Mouse (Mus musculus): ENCODE data around the gene Serpina11. TPM values are rescaled to one million over a fixed set of nuclear protein-coding genes. Genes with fewer than 3 reads are reported as not detected.

Gene Serpina11
- polyA plus RNA-seq (2012; rRNA removed), result not detected in 2 replicates

DNA sequence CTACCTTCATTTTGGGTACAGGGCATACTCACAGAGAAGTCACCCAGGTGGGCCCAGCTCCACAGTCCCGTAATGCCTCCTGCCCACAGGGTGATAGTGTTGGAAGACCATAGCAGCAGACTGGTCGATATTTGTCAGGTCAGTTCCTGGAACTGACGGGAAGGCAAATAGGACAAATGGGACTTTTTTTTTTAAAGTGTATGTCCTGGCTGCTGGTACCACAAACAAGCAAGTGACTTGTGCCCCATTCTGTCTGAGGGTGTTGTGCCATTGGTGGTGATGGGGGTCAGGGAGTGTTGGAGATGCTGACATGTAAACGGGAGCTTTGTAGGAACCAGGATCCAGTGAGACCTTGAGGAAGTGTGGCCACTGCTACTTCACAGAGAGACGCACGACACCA, at the start of gene Serpina11:
Gene Serpina11, minus strand, starts transcription at position 101 of the 400 bp plus-strand sequence.
- no peak for DNase-seq (ENCODE audit: extremely low spot score in 1 of 2, low spot score in 1 of 2)

- DNase-seq (ENCODE audit: extremely low spot score in 1 of 2, low spot score in 1 of 2), result no peak
Measured at GRCm38 (mm10) chr12:104038181-104038580, 48.4 kb upstream of the Serpina11 start.

GRCm38 (mm10) chr12:104033752-104034151, 44.0 kb upstream of the Serpina11 start:
- DNase-seq (ENCODE audit: extremely low spot score in 1 of 2, low spot score in 1 of 2), result no peak

DNA sequence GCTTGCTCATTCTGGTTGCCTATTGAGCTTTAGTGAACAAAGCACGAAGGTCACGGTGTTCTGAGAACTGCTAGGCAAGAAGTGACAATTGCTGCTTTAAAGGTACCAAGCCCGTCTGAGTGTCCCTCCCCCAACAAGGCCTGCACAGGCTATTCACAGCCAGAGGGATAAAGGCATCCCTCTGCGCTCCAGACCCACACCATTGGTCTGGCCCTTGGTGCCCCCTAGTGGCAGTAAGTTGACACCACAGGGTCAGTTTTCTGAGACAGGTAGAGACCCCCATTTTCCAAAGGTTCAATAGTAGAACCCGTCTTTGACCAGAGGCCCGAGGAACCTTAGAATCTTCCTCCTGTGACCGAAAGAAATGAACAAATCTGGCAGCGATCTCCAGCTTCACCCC, 40.2 kb upstream of the Serpina11 start:
- DNase-seq (ENCODE audit: extremely low spot score in 1 of 2, low spot score in 1 of 2), result peak in 1 of 2 experiments; percentile 16

DNA sequence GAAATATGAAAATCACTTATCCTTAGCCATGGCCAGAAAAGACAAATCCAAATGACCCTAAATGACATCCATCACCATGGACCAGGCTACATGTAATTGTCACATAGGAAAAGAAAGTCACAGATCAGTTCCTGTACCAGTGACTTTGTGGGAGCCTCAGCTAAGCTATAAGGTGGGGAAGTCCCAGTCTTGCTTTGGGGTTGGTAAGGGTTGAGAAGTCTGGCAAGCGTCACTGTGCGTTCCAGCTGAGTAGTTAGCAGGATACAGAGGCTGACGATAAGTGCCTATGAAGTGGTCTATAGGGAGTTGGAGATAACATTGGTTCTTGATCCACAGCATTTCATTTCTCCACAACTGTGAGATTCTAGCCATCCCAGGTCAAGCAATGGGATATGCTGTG, 25.5 kb upstream of the Serpina11 start:
- DNase-seq (ENCODE audit: extremely low spot score in 1 of 2, low spot score in 1 of 2), result no peak

DNA sequence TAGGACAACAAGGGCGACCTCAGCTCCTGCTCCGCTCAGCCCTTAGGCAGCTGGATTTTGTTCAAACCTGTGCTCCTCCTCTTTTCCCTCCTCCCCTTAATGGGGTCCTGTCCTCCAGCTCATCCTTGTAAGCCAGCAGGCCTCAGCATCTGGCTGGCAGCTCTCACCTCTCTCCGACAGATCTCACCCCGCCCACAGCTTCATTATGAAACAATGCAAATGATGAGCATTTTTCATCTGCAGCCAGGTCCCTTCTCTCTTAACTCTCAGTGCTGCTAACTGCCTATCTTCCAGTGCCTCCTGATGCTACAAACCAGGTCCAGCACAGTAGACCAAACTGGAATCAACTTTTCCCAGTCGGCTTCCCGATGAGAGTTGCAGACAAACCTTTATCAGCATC, 23.9 kb upstream of the Serpina11 start, which contains the start of gene Serpina9:
Gene Serpina9, minus strand, starts transcription at position 136 of the 400 bp plus-strand sequence.
- DNase-seq (ENCODE audit: extremely low spot score in 1 of 2, low spot score in 1 of 2), result peak in 1 of 2 experiments; percentile 54

DNA sequence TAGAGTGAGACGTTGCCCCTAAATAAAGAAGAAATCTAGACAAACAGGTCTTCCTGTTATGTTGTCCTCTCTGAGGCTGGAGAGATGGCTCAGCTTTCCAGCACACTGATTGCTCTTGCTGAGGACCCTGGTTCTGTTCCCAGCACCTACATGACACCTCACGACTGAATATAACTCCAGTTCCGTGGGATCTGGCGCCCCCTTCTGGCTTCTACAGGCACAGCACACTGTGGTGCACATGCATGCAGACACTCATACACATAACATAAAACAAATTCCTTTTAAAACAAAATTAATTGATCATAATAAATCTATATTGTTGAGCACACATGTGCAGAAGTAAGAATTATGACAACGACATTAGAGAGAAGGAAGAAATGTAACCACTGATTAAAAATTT, 14.9 kb upstream of the Serpina11 start:
- no peak for DNase-seq (ENCODE audit: extremely low spot score in 1 of 2, low spot score in 1 of 2)

- no peak for DNase-seq (ENCODE audit: extremely low spot score in 1 of 2, low spot score in 1 of 2)
Measured at GRCm38 (mm10) chr12:104003238-104003612, 13.5 kb upstream of the Serpina11 start.

DNA sequence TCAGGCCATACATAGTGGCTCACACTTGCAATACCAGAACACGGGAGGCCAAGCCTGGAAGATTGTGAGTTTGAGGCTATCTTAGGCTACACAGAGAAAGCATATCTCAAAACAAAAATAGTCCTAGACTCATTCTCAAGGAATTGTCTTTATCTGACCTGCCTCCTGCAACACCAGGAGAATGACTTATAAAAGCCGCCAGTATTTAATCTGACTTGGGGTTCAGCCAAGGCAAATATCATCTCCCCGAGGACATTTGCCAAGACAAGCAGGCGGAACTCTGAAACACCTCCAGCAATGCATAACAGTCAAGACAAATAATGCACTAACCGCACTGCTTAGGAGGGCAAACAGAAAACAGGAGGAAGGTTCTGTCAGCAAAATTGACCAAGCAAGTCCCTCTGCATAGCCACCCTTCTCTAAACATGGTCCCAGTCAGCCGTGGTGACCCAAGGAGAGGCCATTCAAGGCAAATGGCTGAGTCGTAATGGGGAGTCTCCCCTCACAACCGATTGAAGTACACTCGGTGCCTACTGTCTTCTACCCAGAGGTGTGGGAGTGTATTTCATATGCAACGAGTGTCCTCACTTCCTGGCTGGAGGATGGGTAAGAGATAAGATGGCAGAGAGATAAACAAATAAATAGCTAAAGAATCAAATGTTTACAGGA, 12.9 kb upstream of the Serpina11 start:
- DNase-seq (ENCODE audit: extremely low spot score in 1 of 2, low spot score in 1 of 2), result no peak

- DNase-seq (ENCODE audit: extremely low spot score in 1 of 2, low spot score in 1 of 2), result no peak
Measured at GRCm38 (mm10) chr12:104000594-104000993, 10.8 kb upstream of the Serpina11 start.

GRCm38 (mm10) chr12:103999611-104000010, 9.9 kb upstream of the Serpina11 start:
- peak in 1 of 2 experiments; percentile 41 for DNase-seq (ENCODE audit: extremely low spot score in 1 of 2, low spot score in 1 of 2)

GRCm38 (mm10) chr12:103996513-103996912, 6.8 kb upstream of the Serpina11 start:
- DNase-seq (ENCODE audit: extremely low spot score in 1 of 2, low spot score in 1 of 2), result no peak

DNA sequence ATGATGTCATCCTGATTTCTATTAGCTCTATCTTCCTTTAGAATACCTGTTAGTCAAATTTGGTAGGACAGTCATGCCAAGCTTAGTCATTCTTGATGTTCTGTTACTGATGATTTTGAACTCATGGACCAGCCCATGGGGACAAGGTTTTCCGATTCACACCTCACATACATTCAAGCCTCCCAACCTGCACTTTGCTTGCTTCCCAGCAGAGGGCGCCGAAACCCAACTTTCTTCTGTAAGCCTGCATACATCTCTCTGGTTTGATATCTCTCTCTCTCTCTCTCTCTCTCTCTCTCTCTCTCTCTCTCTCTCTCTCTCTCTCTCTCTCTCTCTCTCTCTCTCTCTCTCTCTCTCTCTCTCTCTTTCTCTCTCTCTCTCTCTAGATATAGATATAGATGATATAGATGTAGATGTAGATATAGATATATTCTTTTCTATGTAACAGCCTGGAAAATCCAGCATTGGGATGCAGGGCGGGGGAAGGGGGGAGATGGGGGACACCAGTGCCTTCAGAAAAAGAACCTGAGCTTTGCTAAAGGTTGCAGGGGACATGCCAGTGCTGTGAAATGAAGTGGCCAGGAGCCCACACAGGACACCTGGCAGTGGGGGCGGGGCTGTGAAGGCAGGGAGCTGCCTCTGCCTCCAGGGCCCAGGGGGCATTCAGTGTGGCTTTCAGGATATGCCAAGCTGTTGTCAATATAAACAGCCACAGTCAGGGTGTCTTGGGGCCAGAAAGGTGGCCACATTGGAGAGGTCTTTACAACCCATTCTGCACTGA, 5.7 kb upstream of the Serpina11 start:
- DNase-seq (ENCODE audit: extremely low spot score in 1 of 2, low spot score in 1 of 2), result peak; percentile 65 to 93

DNA sequence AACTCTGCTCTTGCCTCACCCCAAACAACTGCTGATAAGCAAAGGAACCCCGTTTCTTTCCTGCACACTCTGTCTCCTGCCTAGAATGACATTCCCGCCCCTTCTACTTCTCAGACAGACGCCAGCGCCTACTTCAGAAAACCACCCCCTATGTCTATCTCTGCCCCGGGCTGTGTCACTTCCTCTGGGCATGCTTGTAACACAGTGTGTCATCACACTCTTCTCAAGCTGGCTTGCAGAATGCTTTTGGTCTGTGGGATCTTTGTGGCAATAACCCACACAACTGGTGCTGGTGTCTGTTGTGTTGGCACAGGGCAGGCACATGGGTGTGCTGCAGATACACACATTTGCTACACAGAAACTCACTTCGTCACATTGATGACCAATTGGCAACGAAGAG, 3.2 kb upstream of the Serpina11 start:
- DNase-seq (ENCODE audit: extremely low spot score in 1 of 2, low spot score in 1 of 2), result peak; percentile 22 to 70

GRCm38 (mm10) chr12:103989514-103989767, 316 bp downstream of the Serpina11 start:
- DNase-seq (ENCODE audit: extremely low spot score in 1 of 2, low spot score in 1 of 2), result no peak

DNA sequence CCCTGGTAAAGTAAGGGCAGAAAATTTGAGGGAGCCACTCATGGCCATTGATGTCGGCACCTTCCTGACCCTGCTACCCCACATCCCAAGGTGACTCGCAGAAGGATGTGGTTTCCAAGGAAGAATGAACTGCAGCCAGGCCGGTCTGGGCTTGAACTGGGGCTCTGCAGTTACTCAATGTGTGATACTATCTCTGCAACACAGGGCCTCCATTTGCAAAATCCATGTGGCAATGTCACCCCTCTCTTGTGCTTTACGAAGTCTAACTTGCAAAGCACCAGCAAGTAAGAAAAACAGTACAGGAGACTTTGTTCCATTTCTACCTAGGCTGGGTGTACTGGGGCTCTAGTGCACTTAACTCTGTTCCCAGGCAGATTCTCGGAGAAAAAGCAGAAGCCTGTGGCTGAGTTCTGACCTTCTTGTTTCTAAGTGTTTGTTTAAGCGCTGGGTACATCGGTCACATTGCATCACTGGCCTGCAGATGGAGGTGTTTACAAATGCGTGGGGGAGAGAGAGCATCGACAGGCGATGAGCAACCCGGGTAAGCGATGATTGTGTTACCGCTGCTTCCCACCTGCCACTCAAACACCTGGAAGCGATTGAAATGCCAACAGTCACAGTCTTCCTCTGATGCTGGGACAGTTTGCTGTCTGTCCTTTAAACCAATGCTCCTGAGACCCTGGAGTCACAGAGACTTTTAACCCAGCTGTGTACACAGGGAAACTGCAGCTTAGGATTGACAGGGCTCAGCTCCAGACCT, 823 bp downstream of the Serpina11 start:
- DNase-seq (ENCODE audit: extremely low spot score in 1 of 2, low spot score in 1 of 2), result no peak

GRCm38 (mm10) chr12:103985868-103986267, 3.9 kb downstream of the Serpina11 start:
- no peak for DNase-seq (ENCODE audit: extremely low spot score in 1 of 2, low spot score in 1 of 2)

GRCm38 (mm10) chr12:103984935-103985334, 4.8 kb downstream of the Serpina11 start:
- peak in 1 of 2 experiments; percentile 84 for DNase-seq (ENCODE audit: extremely low spot score in 1 of 2, low spot score in 1 of 2)

- no peak for DNase-seq (ENCODE audit: extremely low spot score in 1 of 2, low spot score in 1 of 2)
Measured at GRCm38 (mm10) chr12:103981646-103982360, 8.0 kb downstream of the Serpina11 start.

DNA sequence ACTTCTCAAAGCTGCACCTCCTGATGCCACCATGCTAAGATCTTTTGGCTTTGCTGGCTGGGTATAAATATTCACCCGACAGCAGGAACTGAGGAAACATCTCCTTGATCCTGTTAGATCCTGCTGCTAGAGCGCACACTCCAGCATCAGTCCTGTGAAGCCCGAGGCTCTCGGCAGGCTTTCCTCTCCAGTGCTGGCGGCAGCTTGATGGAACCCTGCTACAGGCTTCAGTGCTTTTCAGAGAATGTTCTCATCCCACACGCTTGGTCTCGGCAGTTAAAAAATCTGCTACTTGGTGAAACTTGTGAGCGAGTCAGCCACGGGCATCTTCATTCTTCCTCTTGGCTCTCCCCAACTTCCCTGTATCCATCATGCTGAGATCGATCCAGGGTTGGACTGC, 11.5 kb downstream of the Serpina11 start:
- no peak for DNase-seq (ENCODE audit: extremely low spot score in 1 of 2, low spot score in 1 of 2)

DNA sequence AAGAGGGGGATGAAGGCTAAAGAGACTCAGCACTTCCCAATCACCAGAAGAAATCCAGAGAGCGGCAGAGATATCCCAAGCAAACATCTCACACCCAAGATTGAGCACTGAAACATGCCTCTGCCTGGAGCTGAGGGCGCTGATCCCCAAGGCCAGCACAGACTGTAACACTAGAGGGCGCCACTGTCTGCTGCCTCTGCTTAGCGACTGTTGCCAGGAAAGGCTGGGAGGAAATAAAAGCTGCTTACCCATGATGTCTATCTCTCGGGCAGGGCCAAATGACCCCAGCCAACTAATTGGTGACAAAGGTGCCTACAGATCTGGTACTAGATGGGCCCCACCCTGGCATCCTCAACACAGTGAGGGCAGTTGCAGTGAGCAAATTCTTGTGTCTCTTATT, 11.9 kb downstream of the Serpina11 start:
- peak in 1 of 2 experiments; percentile 41 for DNase-seq (ENCODE audit: extremely low spot score in 1 of 2, low spot score in 1 of 2)

Measured in frontal cortex, adult 2 months (tissue).